Mouse (Mus musculus) ES-E14 (cell line): Measurements from ENCODE around the gene Cenpf.

Experiments
- HCFC1 ChIP-seq: IDR thresholded peaks from 2 replicates; pipeline ENCODE4 v1.6.1; 2012; ENCODE audit warnings: low read length, inconsistent platforms, borderline replicate concordance; ENCODE audit not compliant: insufficient read depth
- ZC3H11A ChIP-seq: IDR thresholded peaks from 2 replicates; pipeline ENCODE4 v1.6.1; 2012; ENCODE audit warnings: low read depth, mild to moderate bottlenecking, inconsistent platforms, low read length, borderline replicate concordance

- no peak for TF ChIP-seq ZC3H11A
- no peak for TF ChIP-seq HCFC1
Measured at GRCm38 (mm10) chr1:189731697-189732096, 43.8 kb upstream of the Cenpf start.
